10 mouse cellular contexts compared by ENCODE assay signal in the genomic region with DNA sequence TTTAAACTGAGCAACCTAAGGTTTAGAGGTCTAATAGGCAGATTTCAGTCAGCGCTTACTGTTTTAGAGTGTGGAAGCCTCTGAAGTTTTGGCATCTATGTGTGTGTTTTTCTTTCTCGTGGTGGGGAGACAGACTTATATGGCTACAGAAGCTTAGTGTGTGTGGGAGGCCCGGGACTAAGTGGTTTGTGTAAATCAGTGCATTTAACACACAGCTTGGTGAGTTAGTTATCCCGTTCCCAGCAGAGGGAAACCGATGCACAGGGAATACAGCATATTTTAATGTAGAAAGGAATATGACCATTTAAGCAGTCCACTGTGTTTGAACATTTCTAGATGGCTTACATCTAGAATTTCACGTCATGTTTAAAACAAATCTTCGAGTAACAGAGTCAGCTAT. TPM values are rescaled to one million over a fixed set of nuclear protein-coding genes. Genes with fewer than 3 reads are reported as not detected.
DNase-seq lines count a peak whose midpoint lies in the region; ATAC-seq lines count a peak whose summit lies in the region.
"Had no signal": no experiment of that assay in that cellular context is flagged by ENCODE, and none has a peak within 500 bp of the region (broad histone marks: within the 10 kb centered on the region; RNA-seq: fewer than 3 reads in every experiment).

No protein-coding gene starts in this region.

- H3K27me3 ChIP-seq in neural tube, embryonic 11.5 days (ENCODE audit: control insufficient read depth, insufficient read depth, low read length) = no peaks in the 10 kb centered on the region
- H3K27me3 ChIP-seq in liver, embryonic 11.5 days (replicated peaks; ENCODE audit: control insufficient read depth, insufficient read depth, low read length) = peaks cover 5% of the 10 kb centered on the region; the same call in 1 of the 2 replicates

- no peaks in the 10 kb centered on the region; the same call in 1 of the 2 replicates for H3K36me3 ChIP-seq in neural tube, embryonic 11.5 days (ENCODE audit: control insufficient read depth, insufficient read depth, low read length)
- H3K36me3 ChIP-seq in liver, embryonic 11.5 days (ENCODE audit: control insufficient read depth, insufficient read depth, low read length) = no peaks in the 10 kb centered on the region

- no peak overlapping the region for H3K9ac ChIP-seq in neural tube, embryonic 11.5 days (ENCODE audit: low read length)
- no peak overlapping the region for H3K9ac ChIP-seq in liver, embryonic 11.5 days (ENCODE audit: low read depth, low read length)

- no peak overlapping the region for H3K27ac ChIP-seq in neural tube, embryonic 11.5 days (ENCODE audit: low read depth, low read length)
- no peak overlapping the region for H3K27ac ChIP-seq in liver, embryonic 11.5 days (ENCODE audit: low read depth, low read length)

- DNase-seq in frontal cortex, postnatal 10 days (ENCODE audit: low spot score in 2 of 2) = no peak
- DNase-seq in neural tube, embryonic 11.5 days (ENCODE audit: low spot score) = no peak
- no peak for DNase-seq in neural tube, embryonic 10.5 days (ENCODE audit: extremely low spot score, low spot score)
- DNase-seq in liver, embryonic 11.5 days (ENCODE audit: low spot score) = no peak
- DNase-seq in c-Kit-positive CD71-positive TER-119-positive erythroid progenitor cells, embryonic 14.5 days (ENCODE audit: low spot score) = no peak
- DNase-seq in urinary bladder, postnatal 14 days (ENCODE audit: low spot score) = no peak
- no peak for DNase-seq in left cerebral cortex, adult 9 months (ENCODE audit: low spot score in 2 of 2)
- DNase-seq: B cell, adult 2 months; right cerebral cortex, postnatal 14 days had no signal

- no peaks in the 10 kb centered on the region for H3K9me3 ChIP-seq in neural tube, embryonic 11.5 days (ENCODE audit: control insufficient read depth, low read length)
- H3K9me3 ChIP-seq in liver, embryonic 11.5 days (ENCODE audit: control insufficient read depth, low read length) = no peaks in the 10 kb centered on the region

- ATAC-seq in frontal cortex, adult (ENCODE audit: low TSS enrichment) = peak; percentile 30
- ATAC-seq in neural tube, embryonic 11.5 days (ENCODE audit: insufficient read depth, low FRiP score, low TSS enrichment) = no peak
- no peak for ATAC-seq in liver, embryonic 11.5 days (replicated peaks; ENCODE audit: low FRiP score)

- 48% methylated on average over 7 of the region's 7 CpGs for WGBS in neural tube, embryonic 11.5 days
- 68% methylated on average over 7 of the region's 7 CpGs for WGBS in liver, embryonic 11.5 days

- H3K4me1 ChIP-seq in neural tube, embryonic 11.5 days (ENCODE audit: control insufficient read depth, insufficient read depth, low read length) = peaks cover 8% of the 10 kb centered on the region; the same call in 1 of the 2 replicates
- H3K4me1 ChIP-seq in liver, embryonic 11.5 days (replicated peaks; ENCODE audit: control insufficient read depth, insufficient read depth, low read length) = no peaks in the 10 kb centered on the region; the same call in none of the 2 replicates

- H3K4me3 ChIP-seq in neural tube, embryonic 11.5 days (ENCODE audit: low read depth, low read length) = peak overlapping the region; percentile 93
- peak overlapping the region; percentile 87 for H3K4me3 ChIP-seq in liver, embryonic 11.5 days (ENCODE audit: low read depth, low read length)

- H3K4me2 ChIP-seq in neural tube, embryonic 11.5 days (ENCODE audit: low read depth) = peak overlapping the region; percentile 76
- H3K4me2 ChIP-seq in liver, embryonic 11.5 days = peak overlapping the region; percentile 96

RNA-seq across cellular contexts. Expression of a gene that starts 1.6 kb away (rescaled TPM):
- polyA plus RNA-seq in neural tube, embryonic 11.5 days (2014; fragmentation: Nextera tagmentation; extraction: Ambion mirVana) = 18.8 and 19.2 TPM in 2 replicates
- 9.1 and 9.4 TPM in 2 replicates for polyA plus RNA-seq in liver, embryonic 11.5 days (2014; fragmentation: Nextera tagmentation; extraction: Ambion mirVana)
